Mouse (Mus musculus) gastrocnemius, postnatal 36 days (tissue): Measurements from ENCODE around the gene Zbtb5. TPM values are rescaled to one million over a fixed set of nuclear protein-coding genes. Genes with fewer than 3 reads are reported as not detected.
"Not testable (repeated sequence)": the region's sequence is repeated elsewhere in the genome, so short reads cannot be mapped to it uniquely, and the experiment has no call there.

ENCODE experiments used
- DNase-seq, 2 experiments: peaks; one replicate each; pipeline ENCODE4 v3.0.0; 2022
- intact Hi-C: fragments of 180-260 bp; cut with DNase I; formaldehyde crosslinking; loops from one replicate; pipeline ENCODE4 v1.15.1; 2025
- total RNA-seq, 2 experiments: library from RNA; stranded (reverse); gene quantifications; 2 replicates each; pipeline ENCODE4 v1.2.3; 2021

The Zbtb5 gene
- total RNA-seq, 2 experiments from 2014 or later: 2.8 to 3.0 TPM

DNA sequence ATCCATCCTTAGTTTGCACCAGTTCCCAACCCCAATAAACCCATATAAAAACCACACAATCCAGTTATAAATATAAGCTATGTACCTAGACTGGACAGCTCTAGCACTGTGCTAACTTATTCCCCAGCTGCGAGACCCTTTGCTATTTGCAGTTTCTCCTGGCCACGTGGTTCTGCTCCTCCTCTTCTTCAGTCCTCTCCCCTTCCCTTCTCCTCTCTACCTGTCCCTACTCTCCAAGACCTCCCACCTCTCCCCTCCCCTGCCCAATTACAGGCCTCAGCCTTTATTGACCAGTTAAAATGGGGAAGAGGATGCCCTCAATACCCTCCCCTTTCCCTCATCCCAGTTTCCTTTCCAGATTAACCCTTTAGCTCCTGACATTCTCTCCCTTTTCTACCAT, 1.3 kb upstream of the Zbtb5 start:
- DNase-seq: no peak
- intact Hi-C loops: loop anchor here (2.0 to 10.0 kb wide), 3 partner anchors 39 to 961 kb away; no protein-coding TSS in a partner anchor

DNA sequence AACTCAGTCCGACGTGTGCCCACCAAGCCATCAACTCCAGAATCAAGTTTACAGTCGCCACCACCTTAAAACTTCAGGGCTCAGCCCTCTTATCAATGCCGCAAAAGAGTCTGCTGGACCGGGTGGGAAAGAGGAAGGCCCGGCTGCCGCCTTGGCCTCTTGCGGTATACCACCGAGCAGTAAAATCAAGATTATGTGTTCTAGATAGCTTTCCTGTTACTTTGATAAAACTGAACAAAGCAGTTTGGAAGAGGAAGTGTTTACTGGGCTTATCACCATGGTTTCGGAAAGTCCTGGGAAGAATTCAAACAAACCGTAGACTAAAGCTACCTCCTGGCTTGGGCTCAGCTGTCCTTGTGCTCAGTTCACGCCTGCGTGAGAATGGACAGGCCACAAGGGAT, 819 bp upstream of the Zbtb5 start:
- intact Hi-C loops: loop anchor here (2.0 to 10.0 kb wide), 3 partner anchors 38 to 962 kb away; no protein-coding TSS in a partner anchor
- no peak for DNase-seq

DNA sequence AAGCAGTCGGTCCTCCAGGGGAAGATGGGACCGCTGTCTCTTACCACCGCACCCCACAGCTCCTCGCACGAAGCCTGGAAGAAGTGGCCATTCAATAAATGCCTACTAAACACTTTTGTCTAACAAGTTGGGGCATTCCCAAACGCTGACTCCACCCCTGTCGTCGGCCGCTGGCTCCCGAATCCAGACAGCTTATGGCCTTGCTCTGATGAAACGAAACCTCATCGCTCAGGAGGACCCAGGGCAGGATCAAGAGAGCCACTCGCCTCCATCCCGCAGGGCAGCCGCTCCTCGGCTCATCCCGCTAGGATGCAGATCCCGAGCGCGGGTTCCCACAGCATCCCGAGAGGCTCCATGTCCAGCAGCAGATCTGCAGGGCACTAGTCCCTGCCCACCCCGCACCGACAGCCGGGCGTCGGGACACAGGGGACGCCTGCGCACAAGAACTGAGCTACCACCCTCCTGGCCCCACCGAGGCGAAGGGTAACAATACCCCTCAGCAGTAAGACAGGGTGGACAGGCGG, 569 bp downstream of the Zbtb5 start:
- intact Hi-C loops: loop anchor here (2.0 to 10.0 kb wide), 3 partner anchors 37 to 963 kb away; no protein-coding TSS in a partner anchor
- peak; percentile 56 to 57 for DNase-seq

DNA sequence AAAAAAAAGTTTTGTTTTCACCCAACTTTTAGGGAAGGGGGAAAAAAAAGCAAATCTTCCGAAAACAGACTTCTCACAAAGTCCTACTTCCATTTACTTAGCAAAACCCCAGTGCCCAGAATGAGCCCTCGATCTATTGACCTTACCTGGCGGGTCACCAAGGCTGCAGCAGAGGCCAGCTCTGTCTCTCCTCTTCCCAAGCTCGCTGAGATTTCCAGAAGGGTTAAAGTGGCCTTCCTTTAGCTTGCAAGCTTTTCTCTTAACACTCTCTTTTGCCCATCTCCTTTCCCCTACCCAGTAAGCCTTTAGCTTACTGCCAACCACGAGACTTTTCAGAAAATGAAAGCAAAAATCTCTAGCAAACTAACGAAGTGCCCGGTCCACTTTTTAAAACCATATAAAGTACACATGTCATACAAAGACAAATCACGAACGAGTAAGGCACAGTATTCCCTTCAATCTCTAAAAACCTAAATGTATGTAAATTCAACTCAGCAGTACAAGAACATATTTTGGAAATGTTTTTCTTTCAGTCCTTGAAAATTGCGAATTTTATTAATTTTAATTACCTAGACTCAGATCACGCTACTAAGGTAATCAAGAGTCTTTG, 1.3 kb downstream of the Zbtb5 start:
- DNase-seq: no peak
- intact Hi-C loops: loop anchor here (10.0 kb wide), 2 partner anchors 604 to 964 kb away; no protein-coding TSS in a partner anchor

DNA sequence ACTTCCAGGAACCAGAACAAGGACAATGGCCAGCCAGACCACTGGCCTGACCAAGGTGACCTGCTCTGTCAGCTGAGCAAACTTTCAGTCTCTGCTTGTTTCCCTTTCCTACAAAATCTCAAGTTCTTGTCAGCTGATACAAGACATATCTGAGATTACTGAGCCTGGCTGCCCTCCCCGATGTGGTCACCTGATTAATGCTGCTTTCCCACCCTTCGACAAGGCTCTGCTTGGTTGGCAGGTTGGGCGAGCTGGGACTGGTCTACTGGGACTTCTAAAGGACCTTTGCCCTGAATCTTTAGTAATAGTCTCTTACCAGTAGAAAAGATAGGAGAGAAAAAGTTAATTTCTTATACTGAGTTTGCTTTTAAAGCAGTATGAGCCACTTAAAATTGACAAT, 6.8 kb downstream of the Zbtb5 start:
- intact Hi-C loops: no loop called here
- no peak for DNase-seq

DNA sequence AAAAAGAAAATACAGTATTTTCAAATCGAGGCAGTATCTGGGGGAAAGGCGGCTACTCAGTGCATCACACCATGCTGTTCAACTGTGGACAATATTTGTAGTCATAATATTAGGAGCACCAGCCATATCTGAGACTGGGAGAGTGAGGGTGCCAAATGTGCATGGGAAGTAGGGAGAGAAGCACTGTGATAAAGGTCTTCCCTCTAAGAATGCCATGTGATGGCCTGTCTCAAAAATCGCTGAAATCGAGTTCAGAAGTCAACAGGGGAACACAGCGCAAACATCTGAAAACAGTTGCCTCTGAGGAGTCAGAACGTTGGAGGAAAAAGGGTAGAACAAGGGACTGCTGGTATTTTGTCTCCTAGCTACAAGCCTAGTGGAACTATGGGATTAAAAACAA, 12.2 kb downstream of the Zbtb5 start:
- no peak for DNase-seq
- intact Hi-C loops: no loop called here

DNA sequence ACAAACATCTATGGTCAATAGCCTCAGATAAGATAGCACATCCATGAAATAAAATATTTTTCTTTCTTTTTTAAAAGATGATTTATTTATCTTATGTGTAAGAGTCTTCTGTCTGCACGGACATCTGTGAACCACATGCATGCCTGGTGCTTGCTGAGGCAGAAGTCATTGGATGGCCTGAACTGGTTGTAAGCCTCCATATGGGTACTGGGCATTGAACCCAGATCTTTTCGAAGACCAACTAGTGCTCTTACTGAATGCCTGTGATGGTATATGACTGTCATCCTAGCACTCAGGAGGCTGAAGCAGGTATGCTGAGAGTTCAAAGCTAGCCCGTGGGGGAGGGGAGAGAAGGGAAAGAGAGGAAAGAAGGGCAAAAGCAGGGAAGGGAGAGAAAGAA, 14.1 kb downstream of the Zbtb5 start:
- no peak for DNase-seq
- intact Hi-C loops: no loop called here

DNA sequence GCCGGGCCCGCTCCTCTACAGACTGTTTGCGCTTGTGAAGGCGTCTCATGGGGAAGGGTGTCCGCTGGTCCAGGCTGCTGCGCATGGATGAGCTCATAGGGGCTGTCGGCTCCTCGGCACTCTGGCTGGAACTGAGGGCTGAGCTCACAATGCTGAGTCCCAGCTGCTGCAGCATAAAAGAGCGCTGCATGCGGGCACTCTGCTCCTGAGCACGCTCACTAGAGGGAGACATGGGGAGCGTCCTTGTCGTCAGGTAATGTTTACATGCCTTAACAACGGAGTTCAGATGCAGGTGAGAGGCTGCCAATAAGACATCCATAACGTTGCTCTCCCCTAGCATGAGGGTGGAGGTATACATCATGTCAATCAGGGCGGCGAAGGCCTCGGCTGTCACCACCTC, 17.4 kb downstream of the Zbtb5 start:
- intact Hi-C loops: no loop called here
- no peak for DNase-seq

DNA sequence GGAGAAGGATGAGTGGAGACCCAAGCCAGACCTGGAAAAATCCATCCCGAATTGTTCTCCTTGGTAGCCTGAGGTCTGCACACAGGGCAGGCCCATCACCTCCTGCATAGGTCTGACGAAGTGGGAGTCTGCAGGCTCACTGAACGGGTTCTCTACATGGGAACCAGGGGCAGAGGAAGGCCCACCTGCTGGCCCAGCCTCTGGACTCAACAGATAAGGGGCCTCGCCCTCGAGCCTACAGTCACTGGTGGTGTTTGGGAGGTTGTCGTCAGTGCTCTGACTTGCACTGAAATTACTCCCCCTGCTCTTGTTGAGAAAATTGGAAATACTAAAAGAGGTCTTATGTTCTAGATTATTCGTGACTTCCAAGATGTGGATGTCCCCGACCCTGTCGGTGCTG, 18.4 kb downstream of the Zbtb5 start:
- no peak for DNase-seq
- intact Hi-C loops: no loop called here

DNA sequence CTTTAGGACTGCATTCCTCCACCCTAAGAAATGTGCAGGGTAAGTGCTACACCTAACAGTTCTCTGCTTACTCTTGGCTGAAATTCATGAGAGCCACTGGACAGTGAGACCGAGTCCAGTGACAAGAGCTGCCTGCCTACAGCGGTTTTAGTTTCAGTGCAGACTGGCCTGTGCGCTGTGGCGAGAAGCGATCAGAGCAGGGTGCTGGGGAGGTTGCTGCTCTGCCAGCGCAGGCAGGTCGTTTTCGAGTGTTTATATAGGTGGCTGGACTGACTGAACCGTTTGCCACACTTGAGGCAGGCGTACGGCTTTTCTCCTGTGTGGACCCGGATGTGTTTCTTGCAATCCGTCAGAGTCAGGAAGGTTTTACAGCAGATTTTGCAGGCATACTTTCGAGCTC, 19.0 kb downstream of the Zbtb5 start:
- DNase-seq, intact Hi-C loops: not testable (repeated sequence)

DNA sequence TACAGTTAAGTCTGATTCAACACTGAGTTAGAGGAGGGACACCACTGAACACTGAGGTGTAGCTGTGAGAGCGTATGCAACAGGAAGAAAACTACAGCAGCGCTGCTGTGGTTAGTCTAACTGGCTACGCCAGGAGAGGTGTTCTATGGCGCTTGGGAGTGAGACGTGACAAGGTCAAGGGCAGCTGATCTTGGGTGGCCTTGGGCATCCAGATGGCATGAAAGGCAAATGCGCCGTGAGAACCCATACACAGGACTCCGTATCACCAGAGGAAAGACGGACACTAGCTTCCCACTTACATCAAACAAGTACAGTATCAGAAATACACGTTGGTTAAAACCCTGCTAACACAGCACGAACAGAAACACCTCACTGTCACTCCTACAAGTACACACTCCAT, 19.9 kb downstream of the Zbtb5 start:
- DNase-seq, intact Hi-C loops: not testable (repeated sequence)

DNA sequence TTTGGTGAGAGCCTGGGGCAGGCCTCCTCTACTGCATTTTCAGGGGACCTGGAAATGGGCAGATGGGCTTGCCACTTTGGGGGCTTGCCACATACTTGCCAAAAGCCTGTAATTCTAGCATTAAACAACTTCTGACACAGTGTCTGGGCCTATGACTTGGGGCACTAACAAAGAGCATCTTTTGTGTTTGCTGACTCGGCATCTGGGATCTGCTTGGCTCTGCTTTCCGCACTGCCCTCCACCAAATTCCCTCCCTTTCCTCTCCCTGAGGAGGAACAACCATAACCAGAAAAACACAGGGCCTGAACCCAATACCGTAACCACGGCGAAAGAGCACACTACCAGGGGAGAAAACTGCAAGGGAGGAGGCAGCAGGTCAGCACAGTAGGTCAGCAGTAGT, 21.7 kb downstream of the Zbtb5 start:
- DNase-seq: no peak
- intact Hi-C loops: no loop called here

DNA sequence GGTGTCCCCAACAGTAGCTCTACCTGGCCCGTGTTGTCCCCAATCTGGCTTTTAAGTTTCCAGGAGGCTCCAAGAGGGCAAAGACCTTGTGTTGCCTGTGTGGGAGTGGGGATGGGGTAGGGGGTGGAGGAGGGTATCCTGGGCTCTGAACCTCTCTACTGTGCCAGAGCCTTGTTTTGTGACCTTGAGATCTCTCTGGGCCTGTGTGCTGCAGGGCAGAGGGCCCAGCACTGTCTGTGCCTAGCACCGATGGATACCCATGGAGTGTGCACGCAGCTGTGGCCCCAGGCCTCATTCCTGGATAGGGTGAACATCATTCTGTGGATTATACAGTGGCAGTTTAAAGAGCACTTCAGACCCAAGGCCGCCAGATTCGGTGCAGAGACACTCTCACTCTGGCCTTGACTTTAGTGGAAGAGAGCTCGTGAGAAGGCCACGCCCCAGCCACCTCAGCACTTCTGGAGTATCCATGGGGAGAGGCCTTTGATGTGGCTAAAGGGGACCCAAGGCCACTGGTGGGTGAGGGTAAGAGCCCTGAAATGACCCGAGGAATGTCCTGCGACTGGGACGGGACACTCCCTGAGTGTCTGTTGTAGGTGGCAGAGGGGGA, 29.0 kb downstream of the Zbtb5 start:
- DNase-seq: no peak
- intact Hi-C loops: no loop called here

DNA sequence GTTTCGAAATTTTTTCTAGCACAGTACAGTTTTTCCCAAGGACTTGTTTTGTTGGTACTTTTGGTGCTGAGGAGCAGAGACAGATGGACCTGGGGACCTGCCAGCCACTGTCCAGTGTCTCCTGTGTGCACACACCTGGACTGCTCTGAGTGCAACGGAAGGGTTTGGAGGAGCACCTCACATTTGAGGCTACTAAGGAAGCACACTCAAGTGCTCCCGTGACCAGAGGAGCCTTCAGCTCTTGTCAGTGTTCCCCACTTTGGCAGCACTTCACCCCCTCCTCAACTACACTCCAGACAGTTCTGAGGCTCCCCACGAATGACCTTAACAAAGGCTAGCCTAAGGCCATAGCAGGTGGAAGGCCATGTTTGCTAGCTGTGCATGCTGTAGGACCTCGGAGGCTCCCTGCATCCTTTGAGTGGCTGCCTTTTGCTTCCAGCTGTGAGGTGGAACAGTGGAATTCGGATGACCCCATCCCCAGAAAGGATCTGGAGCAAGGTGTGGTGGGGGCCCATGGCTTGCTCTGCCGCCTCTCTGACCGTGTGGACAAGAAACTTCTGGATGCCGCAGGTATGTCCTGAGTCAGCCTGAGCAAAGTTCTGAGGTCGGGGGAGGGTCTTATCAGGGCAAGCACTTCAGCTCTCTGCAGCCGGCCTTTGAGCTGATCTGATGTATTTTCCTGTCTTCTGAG, 29.6 kb downstream of the Zbtb5 start:
- DNase-seq: no peak
- intact Hi-C loops: no loop called here

DNA sequence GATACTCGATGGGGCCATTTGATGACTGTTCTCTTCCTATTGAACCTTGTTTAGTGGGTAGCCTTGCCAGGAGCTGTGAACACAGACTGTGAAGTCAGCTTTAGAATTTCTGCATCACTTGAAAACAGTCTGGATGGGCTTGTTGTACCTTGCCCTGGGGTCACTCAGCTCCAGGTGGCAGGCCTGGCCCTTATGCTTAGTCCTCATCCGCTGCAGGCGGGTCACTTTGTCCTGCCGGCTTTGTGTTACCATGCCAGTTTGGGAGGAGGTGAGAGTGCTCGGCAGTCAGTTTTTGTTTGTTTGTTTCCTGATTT, 30.3 kb downstream of the Zbtb5 start:
- intact Hi-C loops: no loop called here
- no peak for DNase-seq

DNA sequence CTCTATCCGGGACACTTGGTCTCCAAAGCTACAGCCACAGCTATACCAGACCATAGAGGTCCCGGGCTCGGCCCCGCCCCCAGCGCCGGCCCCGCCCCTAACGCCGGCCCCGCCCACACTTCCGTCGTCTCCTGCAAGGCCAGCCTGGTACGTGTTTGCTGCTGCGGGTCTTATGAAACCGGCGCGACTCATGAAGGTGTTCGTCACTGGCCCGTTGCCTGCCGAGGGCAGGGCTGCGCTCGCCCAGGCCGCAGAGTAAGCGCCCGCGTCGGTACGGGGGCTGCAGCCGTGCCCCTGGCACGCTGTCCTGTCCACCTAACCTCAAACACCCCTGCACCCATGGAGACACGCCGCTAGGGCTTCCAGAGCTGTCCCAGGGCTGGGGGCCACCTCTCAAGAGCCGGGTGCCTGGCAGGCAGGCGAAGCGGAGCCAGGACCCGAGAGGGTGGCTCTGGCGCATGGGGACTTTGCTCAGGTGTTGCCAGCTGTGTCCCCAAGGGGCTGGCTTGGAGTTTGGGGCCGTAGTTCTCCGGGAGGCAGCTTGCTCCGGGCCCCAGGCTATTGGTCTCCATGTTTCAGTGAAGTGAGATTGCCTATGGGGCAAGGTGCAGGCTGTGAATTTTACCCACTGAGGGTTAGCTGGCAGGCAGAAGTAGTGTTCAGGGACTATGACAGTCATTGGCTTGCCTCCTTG, 30.8 kb downstream of the Zbtb5 start, which contains the start of gene Grhpr:
Gene Grhpr (plus strand): TSS at position 116 of the 694 bp plus-strand sequence.
- intact Hi-C loops: no loop called here
- DNase-seq: peak; percentile 72 to 78

DNA sequence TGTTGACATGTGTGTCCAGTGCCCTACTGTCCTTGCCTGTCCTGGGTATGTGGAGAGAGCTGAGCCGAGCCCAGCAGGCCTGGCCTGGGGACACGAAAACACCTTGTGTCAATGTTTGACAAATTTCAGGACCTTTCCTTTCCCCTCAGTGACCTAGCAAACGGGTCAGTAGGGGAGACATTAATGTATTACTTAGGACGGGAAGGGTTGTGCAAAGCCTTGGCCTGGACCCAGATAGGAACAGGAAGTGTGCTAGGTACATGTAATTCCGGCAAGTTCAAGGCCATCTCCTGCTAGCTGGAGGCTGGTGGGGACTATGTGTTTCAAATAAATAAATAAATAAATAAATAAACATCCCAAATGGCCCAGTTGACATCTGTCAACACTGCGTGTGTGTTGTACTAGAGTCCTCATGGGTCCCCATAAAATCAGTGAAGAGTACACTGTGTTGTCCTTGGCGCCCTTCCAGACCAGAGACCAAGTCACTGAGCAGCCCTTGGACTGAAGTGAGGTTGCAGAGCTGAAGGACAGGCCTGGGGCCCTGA, 32.3 kb downstream of the Zbtb5 start:
- intact Hi-C loops: no loop called here
- DNase-seq: no peak

DNA sequence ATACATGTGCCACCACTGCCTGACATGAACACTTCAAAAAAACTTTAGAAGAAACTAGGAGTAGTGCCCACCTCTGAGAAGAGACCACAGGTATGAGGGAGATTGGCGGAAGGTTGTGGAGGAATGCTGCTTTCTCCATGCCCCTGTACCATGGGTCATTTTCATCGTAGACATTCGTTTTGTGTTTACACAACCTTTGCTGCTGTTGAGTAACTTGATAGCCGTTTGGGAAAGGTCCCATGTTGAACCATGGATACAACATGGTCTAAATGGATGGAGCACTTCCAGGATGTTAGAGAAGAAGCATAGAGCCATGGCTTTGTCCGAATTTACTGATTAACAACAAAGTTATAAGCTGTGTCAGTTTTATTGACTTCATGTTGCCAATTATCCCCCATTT, 34.0 kb downstream of the Zbtb5 start:
- intact Hi-C loops: no loop called here
- DNase-seq: no peak

DNA sequence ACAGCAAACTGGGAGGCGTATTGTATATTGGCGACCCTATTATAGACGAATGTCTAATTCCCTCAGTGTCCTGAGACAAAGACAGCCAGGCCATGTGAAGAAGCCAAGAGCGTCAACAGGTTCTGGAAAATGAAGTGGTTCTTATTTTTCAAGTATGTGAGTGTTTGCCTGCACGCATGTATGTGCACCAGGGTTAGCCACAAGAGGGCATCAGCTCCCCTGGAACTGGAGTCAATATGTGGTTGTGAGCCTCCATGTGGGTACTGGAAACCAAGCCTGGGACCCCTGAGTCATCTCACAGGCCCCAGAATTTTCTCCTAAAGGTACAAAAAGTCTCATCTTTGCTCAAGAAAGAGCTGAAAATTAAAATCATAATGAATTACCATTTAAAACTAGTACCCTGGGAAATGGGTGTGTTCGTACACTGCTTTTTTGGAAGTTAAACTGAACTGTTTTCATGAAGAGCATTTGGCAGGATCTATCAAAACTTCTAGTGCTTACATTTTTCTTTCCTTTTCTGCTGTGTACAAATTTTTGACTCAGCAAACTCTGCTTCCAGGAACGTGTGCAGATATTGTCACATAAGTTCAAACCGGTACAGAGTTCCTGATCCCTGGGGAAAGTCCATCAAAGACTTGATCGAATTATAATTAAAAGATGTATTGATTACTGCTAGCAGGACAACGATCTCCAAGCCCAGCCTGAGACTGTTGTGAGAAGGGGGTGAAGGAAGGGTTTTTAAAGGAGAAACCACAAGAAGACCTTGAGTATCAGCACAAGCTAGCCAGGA, 35.1 kb downstream of the Zbtb5 start:
- intact Hi-C loops: no loop called here

DNA sequence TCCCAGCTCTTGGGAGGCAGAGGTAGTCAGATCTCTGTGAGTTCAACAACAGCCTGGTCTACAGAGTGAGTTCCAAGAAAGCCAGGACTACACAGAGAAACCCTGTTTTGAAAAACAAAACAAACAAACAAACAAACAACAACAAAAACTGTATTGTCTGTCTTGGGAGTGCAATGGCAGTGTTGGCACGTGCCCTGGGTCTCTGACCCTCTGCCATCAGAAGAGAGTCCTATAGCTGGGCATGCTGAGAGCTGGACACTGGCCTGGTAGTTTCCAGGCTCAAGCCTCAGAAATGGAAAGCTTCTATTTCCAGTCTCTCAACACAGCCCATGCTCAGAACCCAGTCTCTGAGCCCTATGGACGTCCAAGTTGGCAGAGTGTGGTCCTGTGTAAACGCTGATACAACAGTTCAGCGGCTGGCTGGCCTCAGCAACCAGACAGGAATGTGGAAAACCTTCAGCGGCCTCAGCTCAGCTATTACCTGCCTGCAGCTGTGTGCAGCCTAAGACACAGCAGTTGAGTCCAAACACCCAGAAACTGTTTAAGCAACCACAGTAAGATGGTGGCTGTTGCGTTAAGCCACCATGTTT, 36.1 kb downstream of the Zbtb5 start:
- intact Hi-C loops: no loop called here
- no peak for DNase-seq

More for the DNA sequence above, 35.1 kb downstream of the Zbtb5 start:
- DNase-seq: no peak
